8 mouse cellular contexts compared by ENCODE assay signal in the genomic region with DNA sequence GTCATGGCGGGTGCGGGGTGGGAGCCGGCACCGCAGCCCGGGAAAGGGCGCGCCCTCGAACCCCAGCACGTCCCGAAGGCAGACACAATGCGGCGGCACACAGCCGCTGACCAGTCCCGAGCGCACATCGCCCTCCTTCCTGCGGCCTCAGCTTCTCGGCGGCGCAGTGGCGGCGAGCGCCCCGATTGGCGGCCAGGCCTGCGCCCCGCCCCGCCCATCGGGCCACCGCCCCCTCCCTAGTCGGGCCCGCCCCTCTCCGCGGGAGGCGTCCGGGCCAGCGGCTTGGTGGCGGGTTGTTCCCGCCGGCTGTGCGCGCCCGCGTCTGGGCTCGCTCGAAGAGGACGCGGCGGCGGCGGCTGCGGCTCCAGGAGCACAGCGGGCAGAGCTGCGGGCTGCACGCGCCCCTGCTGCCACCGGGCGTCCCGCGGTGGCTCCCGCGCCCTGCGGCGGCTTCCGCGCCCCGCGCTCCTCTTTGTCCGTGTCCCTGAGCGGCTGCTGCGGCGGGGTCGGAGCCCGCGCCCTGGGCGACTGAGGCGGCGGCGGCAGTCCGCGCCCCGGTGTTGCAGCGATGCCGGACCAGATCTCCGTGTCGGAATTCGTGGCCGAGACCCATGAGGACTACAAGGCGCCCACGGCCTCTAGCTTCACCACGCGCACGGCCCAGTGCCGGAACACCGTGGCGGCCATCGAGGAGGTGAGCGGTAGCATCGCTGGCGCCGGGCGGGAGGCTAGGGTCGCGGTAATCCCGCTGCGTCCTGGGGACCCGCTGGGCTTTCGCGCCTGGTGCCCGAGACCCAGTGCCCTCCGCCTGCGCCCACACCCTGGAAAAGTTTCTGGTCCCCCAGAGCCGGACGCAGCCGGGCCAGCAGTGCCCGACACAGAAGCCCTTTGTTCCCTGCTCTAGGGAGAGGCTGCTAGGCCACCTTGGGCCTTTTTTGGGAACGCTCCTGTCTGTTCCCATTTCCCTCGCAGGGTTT.
DNase-seq lines count a peak whose midpoint lies in the region; ATAC-seq and TF ChIP-seq lines count a peak whose summit lies in the region.

No protein-coding gene starts in this region.

- H3K9me3 ChIP-seq in forebrain, embryonic 16.5 days (ENCODE audit: control insufficient read depth, low read length) = no peaks in the 10 kb centered on the region
- no peaks in the 10 kb centered on the region for H3K9me3 ChIP-seq in lung, embryonic 15.5 days

- no peaks in the 10 kb centered on the region for H3K4me1 ChIP-seq in cerebellum, adult 2 months (ENCODE audit: control insufficient read depth, insufficient read depth, low read length)
- peaks cover 4% of the 10 kb centered on the region for H3K4me1 ChIP-seq in forebrain, embryonic 16.5 days (replicated peaks; ENCODE audit: control insufficient read depth, insufficient read depth, low read length)
- H3K4me1 ChIP-seq in lung, embryonic 15.5 days = no peaks in the 10 kb centered on the region
- 0 out of 2 replicates have a peak, but pooled peaks cover 5% of the 10 kb centered on the region for H3K4me1 ChIP-seq in olfactory bulb, adult 2 months (ENCODE audit: control insufficient read depth, insufficient read depth, low read length)
- H3K4me1 ChIP-seq in thymus, adult 2 months (replicated peaks; ENCODE audit: control insufficient read depth, insufficient read depth, low read length) = no peaks in the 10 kb centered on the region

- DNase-seq in MN1 (ENCODE audit: low spot score) = peak; percentile 91
- DNase-seq in cerebellum, adult 2 months = peak; percentile 85 to 86
- DNase-seq in heart, postnatal 36 days = peak; percentile 83 to 86
- peak; percentile 43 to 62 for DNase-seq in layer of hippocampus, adult 8-10 months (ENCODE audit: low spot score in 2 of 2)
- peak; percentile 79 for DNase-seq in thymus, adult 2 months

- under 1% methylated on average over 115 of the region's 118 CpGs for WGBS in cerebellum, adult 2 months
- under 1% methylated on average over 97 of the region's 118 CpGs for WGBS in forebrain, embryonic 16.5 days
- WGBS in lung, embryonic 15.5 days = under 1% methylated on average over 70 of the region's 118 CpGs
- WGBS in olfactory bulb, adult 2 months = under 1% methylated on average over 102 of the region's 118 CpGs
- WGBS in thymus, adult 2 months = under 1% methylated on average over 118 of the region's 118 CpGs

- H3K27ac ChIP-seq in cerebellum, adult 2 months (ENCODE audit: insufficient read depth, low read length) = peak overlapping the region; percentile 66
- peak overlapping the region; percentile 89 for H3K27ac ChIP-seq in forebrain, embryonic 16.5 days (ENCODE audit: low read length)
- H3K27ac ChIP-seq in lung, embryonic 15.5 days = peak overlapping the region; percentile 84
- no peak overlapping the region for H3K27ac ChIP-seq in olfactory bulb, adult 2 months (ENCODE audit: insufficient read depth, low read depth, low read length)
- no peak overlapping the region for H3K27ac ChIP-seq in thymus, adult 2 months (ENCODE audit: control insufficient read depth, insufficient read depth, low read length)

- peak; percentile 97 for ATAC-seq in forebrain, embryonic 16.5 days
- peak; percentile 100 for ATAC-seq in lung, embryonic 15.5 days (ENCODE audit: borderline replicate concordance, extremely low read depth, low FRiP score, low TSS enrichment)

- H3K36me3 ChIP-seq in forebrain, embryonic 16.5 days (ENCODE audit: control insufficient read depth, insufficient read depth) = no peaks in the 10 kb centered on the region
- H3K36me3 ChIP-seq in lung, embryonic 15.5 days = no peaks in the 10 kb centered on the region
- no peaks in the 10 kb centered on the region for H3K36me3 ChIP-seq in thymus, adult 2 months (ENCODE audit: control insufficient read depth, insufficient read depth, low read length)

- TF ChIP-seq POLR2A in cerebellum, adult 2 months (IDR thresholded peaks at IDR 0.05; ENCODE audit: borderline replicate concordance, insufficient read depth, low read length) = peak; percentile 39; the same call in 1 of the 2 replicates
- TF ChIP-seq POLR2A in olfactory bulb, adult 2 months (IDR thresholded peaks at IDR 0.05; ENCODE audit: insufficient read depth, low read depth, low read length) = no peak
- TF ChIP-seq POLR2A in thymus, adult 2 months (IDR thresholded peaks at IDR 0.05; ENCODE audit: control insufficient read depth, extremely low read depth, insufficient read depth, low read length, poor library complexity) = no peak

- peak overlapping the region; percentile 76 for H3K4me2 ChIP-seq in forebrain, embryonic 16.5 days (ENCODE audit: low read length)
- peak overlapping the region; percentile 95 for H3K4me2 ChIP-seq in lung, embryonic 15.5 days

- H3K4me3 ChIP-seq in cerebellum, adult 2 months (replicated peaks; ENCODE audit: insufficient read depth, low read depth, low read length) = peak overlapping the region; percentile 60
- peak overlapping the region; percentile 52 for H3K4me3 ChIP-seq in forebrain, embryonic 16.5 days (replicated peaks; ENCODE audit: low read length)
- H3K4me3 ChIP-seq in lung, embryonic 15.5 days = peak overlapping the region; percentile 85
- peak overlapping the region; percentile 83 for H3K4me3 ChIP-seq in olfactory bulb, adult 2 months (ENCODE audit: insufficient read depth, low read depth, low read length)
- H3K4me3 ChIP-seq in thymus, adult 2 months (ENCODE audit: control insufficient read depth, insufficient read depth, low read length) = peak overlapping the region; percentile 49

- no peaks in the 10 kb centered on the region for H3K27me3 ChIP-seq in cerebellum, adult 2 months (ENCODE audit: control insufficient read depth, insufficient read depth, low read length)
- H3K27me3 ChIP-seq in forebrain, embryonic 16.5 days (replicated peaks; ENCODE audit: control insufficient read depth, insufficient read depth, low read length) = no peaks in the 10 kb centered on the region
- H3K27me3 ChIP-seq in lung, embryonic 15.5 days = no peaks in the 10 kb centered on the region
- H3K27me3 ChIP-seq in thymus, adult 2 months (ENCODE audit: control insufficient read depth, insufficient read depth, low read length) = no peaks in the 10 kb centered on the region; the same call in 1 of the 2 replicates

- intact Hi-C loops in heart, postnatal 36 days (cut with DNase I) = loop anchor here (1.0 to 5.0 kb wide), 4 partner anchors 56 to 155 kb away; no protein-coding TSS in a partner anchor

- H3K9ac ChIP-seq in forebrain, embryonic 16.5 days (replicated peaks; ENCODE audit: low read depth, low read length) = peak overlapping the region; percentile 66
- H3K9ac ChIP-seq in lung, embryonic 15.5 days = peak overlapping the region; percentile 77

- no peak for TF ChIP-seq CTCF in cerebellum, adult 2 months (IDR thresholded peaks at IDR 0.05; ENCODE audit: borderline replicate concordance, insufficient read depth, low read depth, low read length)
- no peak for TF ChIP-seq CTCF in olfactory bulb, adult 2 months (IDR thresholded peaks at IDR 0.05; ENCODE audit: insufficient read depth, low read depth, low read length)
- no peak for TF ChIP-seq CTCF in thymus, adult 2 months (IDR thresholded peaks at IDR 0.05; ENCODE audit: borderline replicate concordance, control insufficient read depth, extremely low read depth, insufficient read depth, low read length, poor library complexity)

Comparison
In these comparisons a context has a peak if more than half of its experiments do, and no peak if none do; other contexts are left out.
1. H3K27ac ChIP-seq: peak in cerebellum, adult 2 months (single experiment), forebrain, embryonic 16.5 days (single experiment) and lung, embryonic 15.5 days (single experiment); none in olfactory bulb, adult 2 months (single experiment) and thymus, adult 2 months (single experiment).
2. Peak in every context shown above with its lines, with median percentiles within 50 percentile points of each other: DNase-seq and H3K4me3 ChIP-seq.